Mouse (Mus musculus) spleen, adult 2 months (tissue): ENCODE measurements around the gene Shc3. TPM values are rescaled to one million over a fixed set of nuclear protein-coding genes. Genes with fewer than 3 reads are reported as not detected.

Experiments used
- DNase-seq, 2 experiments: peaks; one replicate each; pipeline versions ENCODE4 v3.0.0 to v3.0.0-alpha.2; 2012 to 2021; ENCODE audit warnings: low spot score in 2 of 2, low read depth in 1 of 2
- H3K27ac ChIP-seq: fragments of 200-500 bp; 2 replicates; pipeline ENCODE4 v1.5.1; 2012; ENCODE audit warnings: low read length, inconsistent platforms; ENCODE audit not compliant: insufficient read depth
- H3K27me3 ChIP-seq: fragments of 200-500 bp; 2 replicates; pipeline ENCODE4 v1.6.1; 2012; ENCODE audit warnings: mild to moderate bottlenecking, moderate library complexity, low read length, inconsistent platforms; ENCODE audit not compliant: control insufficient read depth, insufficient read depth
- H3K36me3 ChIP-seq: fragments of 200-500 bp; 2 replicates; pipeline ENCODE4 v1.6.1; 2012; ENCODE audit warnings: mild to moderate bottlenecking, low read length, inconsistent platforms; ENCODE audit not compliant: control insufficient read depth, insufficient read depth
- H3K4me1 ChIP-seq: fragments of 200-500 bp; 2 replicates; pipeline ENCODE4 v1.6.1; 2011; ENCODE audit warnings: inconsistent platforms; ENCODE audit not compliant: control insufficient read depth, insufficient read depth, insufficient read length
- H3K4me3 ChIP-seq: fragments of 200-500 bp; 2 replicates; pipeline ENCODE4 v1.5.1; 2011; ENCODE audit warnings: mild to moderate bottlenecking, inconsistent platforms; ENCODE audit not compliant: insufficient read depth, insufficient read length; ENCODE audit errors: extremely low read depth
- CTCF ChIP-seq: fragments of 200-500 bp; IDR thresholded peaks from 2 replicates; pipeline ENCODE4 v1.5.1; 2011; ENCODE audit warnings: mild to moderate bottlenecking, inconsistent platforms; ENCODE audit not compliant: insufficient read depth, insufficient read length, insufficient replicate concordance; ENCODE audit errors: extremely low read depth
- POLR2A ChIP-seq: fragments of 200-500 bp; IDR thresholded peaks from 2 replicates; pipeline ENCODE4 v1.6.1; 2011; ENCODE audit warnings: low read depth, low read length, inconsistent platforms
- WGBS: fragments of 180-500 bp; shearing (Covaris S2); methylation state at CpG from one replicate; pipeline ENCODE4 v1.1.7; 2018; 5-methylcytosine and 5-hydroxymethylcytosine counted together
- polyA plus RNA-seq: library from polyadenylated mRNA; depleted of rRNA; stranded (reverse); fragments of >200 nt; gene quantifications from 2 replicates; pipeline ENCODE4 v1.2.3, GENCODE M21; 2012

Shc3 gene
- polyA plus RNA-seq, 1 experiment, result 0.14 TPM

GRCm38 (mm10) chr13:51435146-51435545 lies 134.1 kb downstream of the Shc3 start:
- Histone ChIP-seq H3K27ac (no peak overlapping the region), H3K27me3 (no peaks in the 10 kb centered on the region), H3K4me3 (no peak overlapping the region), H3K36me3 (no peaks in the 10 kb centered on the region), H3K4me1 (no peaks in the 10 kb centered on the region)
- DNase-seq, result no peak
- 76% methylated on average over 2 of the region's 2 CpGs for WGBS
- TF ChIP-seq POLR2A, result no peak
- TF ChIP-seq CTCF, result no peak

- TF ChIP-seq CTCF, result no peak
- no peak for TF ChIP-seq POLR2A
- no peaks in the 10 kb centered on the region for H3K4me1 ChIP-seq
- H3K36me3 ChIP-seq, result no peaks in the 10 kb centered on the region
- H3K27me3 ChIP-seq, result no peaks in the 10 kb centered on the region
- no peak overlapping the region for H3K27ac ChIP-seq
- H3K4me3 ChIP-seq, result no peak overlapping the region
- 59% methylated on average over 2 of the region's 2 CpGs for WGBS
- no peak for DNase-seq
Measured at GRCm38 (mm10) chr13:51434460-51434859, 134.8 kb downstream of the Shc3 start.

- TF ChIP-seq POLR2A (no peak), CTCF (no peak)
- H3K36me3 ChIP-seq, result no peaks in the 10 kb centered on the region
- DNase-seq, result no peak
- H3K4me1 ChIP-seq, result no peaks in the 10 kb centered on the region
- no peak overlapping the region for H3K27ac ChIP-seq
- no peak overlapping the region for H3K4me3 ChIP-seq
- 38% methylated on average over 3 of the region's 3 CpGs for WGBS
- H3K27me3 ChIP-seq, result no peaks in the 10 kb centered on the region
Measured at GRCm38 (mm10) chr13:51433371-51433770, 135.8 kb downstream of the Shc3 start.

- no peaks in the 10 kb centered on the region for H3K4me1 ChIP-seq
- TF ChIP-seq CTCF (no peak), POLR2A (no peak)
- 88% methylated on average over 4 of the region's 4 CpGs for WGBS
- no peak for DNase-seq
- no peaks in the 10 kb centered on the region for H3K27me3 ChIP-seq
- H3K27ac ChIP-seq, result no peak overlapping the region
- H3K36me3 ChIP-seq, result no peaks in the 10 kb centered on the region
- no peak overlapping the region for H3K4me3 ChIP-seq
Measured at GRCm38 (mm10) chr13:51425662-51426443, 143.4 kb downstream of the Shc3 start.

GRCm38 (mm10) chr13:51424647-51425046 lies 144.6 kb downstream of the Shc3 start:
- TF ChIP-seq CTCF, result peak; percentile 56; the same call in 1 of the 2 replicates
- TF ChIP-seq POLR2A, result no peak
- DNase-seq, result peak in 1 of 2 experiments; percentile 45

GRCm38 (mm10) chr13:51423647-51424046 lies 145.6 kb downstream of the Shc3 start:
- Histone ChIP-seq H3K4me3 (no peak overlapping the region), H3K36me3 (no peaks in the 10 kb centered on the region), H3K4me1 (no peaks in the 10 kb centered on the region), H3K27me3 (no peaks in the 10 kb centered on the region), H3K27ac (no peak overlapping the region)
- TF ChIP-seq POLR2A (no peak), CTCF (no peak)
- no peak for DNase-seq
- WGBS, result 70% methylated on average over 9 of the region's 9 CpGs

More at GRCm38 (mm10) chr13:51424647-51425046, 144.6 kb downstream of the Shc3 start:
- no peaks in the 10 kb centered on the region for H3K36me3 ChIP-seq
- no peaks in the 10 kb centered on the region for H3K27me3 ChIP-seq
- H3K27ac ChIP-seq, result no peak overlapping the region
- H3K4me3 ChIP-seq, result no peak overlapping the region
- WGBS, result 21% methylated on average over 5 of the region's 5 CpGs
- H3K4me1 ChIP-seq, result no peaks in the 10 kb centered on the region

- no peak overlapping the region for H3K4me3 ChIP-seq
- no peak for TF ChIP-seq CTCF
- TF ChIP-seq POLR2A, result no peak
- no peak overlapping the region for H3K27ac ChIP-seq
- no peaks in the 10 kb centered on the region for H3K27me3 ChIP-seq
- no peaks in the 10 kb centered on the region for H3K36me3 ChIP-seq
- H3K4me1 ChIP-seq, result no peaks in the 10 kb centered on the region
- no peak for DNase-seq
- WGBS, result 87% methylated on average over 9 of the region's 9 CpGs
Measured at GRCm38 (mm10) chr13:51420861-51421260, 148.4 kb downstream of the Shc3 start.
